Mouse (Mus musculus): Measurements from ENCODE around the gene Cplx2. TPM values are rescaled to one million over a fixed set of nuclear protein-coding genes. Genes with fewer than 3 reads are reported as not detected.

The Cplx2 gene
- polyA plus RNA-seq (2012): not detected in 2 replicates

GRCm38 (mm10) chr13:54371049-54371386 is at the start of gene Cplx2:
Cplx2 (plus strand) TSS chr13:54371349.
- TF ChIP-seq GATA1 (IDR thresholded peaks at IDR 0.05; ENCODE audit: low read length): no peak

GRCm38 (mm10) chr13:54322396-54323306 is 48.5 kb upstream of the Cplx2 start:
- TF ChIP-seq GATA1 (IDR thresholded peaks at IDR 0.05; ENCODE audit: low read length): no peak

GRCm38 (mm10) chr13:54323307-54324165 is 47.6 kb upstream of the Cplx2 start:
- no peak for TF ChIP-seq GATA1 (IDR thresholded peaks at IDR 0.05; ENCODE audit: low read length)

- TF ChIP-seq GATA1 (IDR thresholded peaks at IDR 0.05; ENCODE audit: low read length): no peak
Measured at GRCm38 (mm10) chr13:54324178-54324577, 47.0 kb upstream of the Cplx2 start.

GRCm38 (mm10) chr13:54325814-54326213 is 45.3 kb upstream of the Cplx2 start:
- no peak for TF ChIP-seq GATA1 (IDR thresholded peaks at IDR 0.05; ENCODE audit: low read length)

- no peak for TF ChIP-seq GATA1 (IDR thresholded peaks at IDR 0.05; ENCODE audit: low read length)
Measured at GRCm38 (mm10) chr13:54326686-54327447, 44.3 kb upstream of the Cplx2 start.

- TF ChIP-seq GATA1 (IDR thresholded peaks at IDR 0.05; ENCODE audit: low read length): no peak
Measured at GRCm38 (mm10) chr13:54328029-54328428, 43.1 kb upstream of the Cplx2 start.

- no peak for TF ChIP-seq GATA1 (IDR thresholded peaks at IDR 0.05; ENCODE audit: low read length)
Measured at GRCm38 (mm10) chr13:54328954-54329490, 42.1 kb upstream of the Cplx2 start.

- TF ChIP-seq GATA1 (IDR thresholded peaks at IDR 0.05; ENCODE audit: low read length): no peak
Measured at GRCm38 (mm10) chr13:54331825-54332675, 39.1 kb upstream of the Cplx2 start.

- TF ChIP-seq GATA1 (IDR thresholded peaks at IDR 0.05; ENCODE audit: low read length): no peak
Measured at GRCm38 (mm10) chr13:54332921-54333477, 38.1 kb upstream of the Cplx2 start.

- TF ChIP-seq GATA1 (IDR thresholded peaks at IDR 0.05; ENCODE audit: low read length): no peak
Measured at GRCm38 (mm10) chr13:54337058-54337457, 34.1 kb upstream of the Cplx2 start.

- no peak for TF ChIP-seq GATA1 (IDR thresholded peaks at IDR 0.05; ENCODE audit: low read length)
Measured at GRCm38 (mm10) chr13:54337541-54337940, 33.6 kb upstream of the Cplx2 start.

GRCm38 (mm10) chr13:54338815-54339214 is 32.3 kb upstream of the Cplx2 start:
- no peak for TF ChIP-seq GATA1 (IDR thresholded peaks at IDR 0.05; ENCODE audit: low read length)
